Mouse (Mus musculus) liver, embryonic 14.5 days (tissue): ENCODE results near the gene Pdzrn4. TPM values are rescaled to one million over a fixed set of nuclear protein-coding genes. Genes with fewer than 3 reads are reported as not detected.

Experiments
- ATAC-seq: fragments of 200-750 bp; cut with Nextera tagmentation; 2 replicates; pipeline ENCODE4 v1.8.0; 2017; ENCODE audit warnings: moderate number of reproducible peaks, mild to moderate bottlenecking, moderate library complexity; ENCODE audit not compliant: insufficient read depth
- DNase-seq, 3 experiments: peaks; one replicate each; pipeline ENCODE4 v3.0.0-alpha.2; 2012 to 2013; ENCODE audit warnings: low read depth in 3 of 3, low spot score in 3 of 3
- H3K27ac ChIP-seq: fragments of 300-500 bp; sonication (generic); 2 replicates; pipeline ENCODE4 v1.5.1; 2014; ENCODE audit warnings: moderate library complexity, mild to moderate bottlenecking, control low read depth, inconsistent platforms
- H3K27me3 ChIP-seq: fragments of 300-500 bp; sonication (generic); 2 replicates; pipeline ENCODE4 v1.6.1; 2014; ENCODE audit warnings: mild to moderate bottlenecking, low read length, moderate library complexity; ENCODE audit not compliant: control insufficient read depth, insufficient read depth
- H3K36me3 ChIP-seq: fragments of 300-500 bp; sonication (generic); replicated peaks from 2 replicates; pipeline ENCODE4 v1.6.1; 2014; ENCODE audit warnings: low read depth; ENCODE audit not compliant: control insufficient read depth, insufficient read depth
- H3K4me1 ChIP-seq, 2 experiments: fragments of 200-500 bp in 1 of 2; fragments of 300-500 bp in 1 of 2; sonication (generic) in 1 of 2; replicated peaks; 2 replicates each; pipeline ENCODE4 v1.6.1; 2012 to 2014; ENCODE audit warnings: antibody characterized with exemption in 1 of 2, inconsistent platforms in 1 of 2, low read length in 1 of 2; ENCODE audit not compliant: control insufficient read depth in 2 of 2, insufficient read depth in 2 of 2
- H3K4me2 ChIP-seq: fragments of 300-500 bp; sonication (generic); 2 replicates; pipeline ENCODE4 v1.6.1; 2014; ENCODE audit warnings: low read depth, mild to moderate bottlenecking, control low read depth, moderate library complexity
- H3K4me3 ChIP-seq, 2 experiments: fragments of 200-500 bp in 1 of 2; fragments of 300-500 bp in 1 of 2; sonication (generic) in 1 of 2; 2 replicates each; pipeline ENCODE4 v1.5.1; 2012 to 2014; ENCODE audit warnings: low read depth in 2 of 2, low read length in 2 of 2, mild to moderate bottlenecking in 2 of 2, control low read depth in 1 of 2, inconsistent platforms in 1 of 2, moderate library complexity in 1 of 2; ENCODE audit not compliant: insufficient read depth in 1 of 2
- H3K9ac ChIP-seq: fragments of 300-500 bp; sonication (generic); replicated peaks from 2 replicates; pipeline ENCODE4 v1.6.1; 2014; ENCODE audit warnings: mild to moderate bottlenecking, control low read depth, moderate library complexity
- H3K9me3 ChIP-seq: fragments of 300-500 bp; sonication (generic); 2 replicates; pipeline ENCODE4 v1.6.1; 2016; ENCODE audit warnings: low read length, mixed read lengths; ENCODE audit not compliant: control insufficient read depth
- CTCF ChIP-seq: IDR thresholded peaks from 2 replicates; pipeline ENCODE4 v1.5.1; 2016; ENCODE audit warnings: antibody characterized with exemption, low read depth, control low read depth
- EP300 ChIP-seq: IDR thresholded peaks from 2 replicates; pipeline ENCODE4 v1.6.1; 2016; ENCODE audit warnings: antibody characterized with exemption, low read depth
- WGBS: fragments of 180-500 bp; shearing (Covaris S2); extraction: QIAGEN DNeasy Blood & Tissue Kit; methylation state at CpG from one replicate; pipeline ENCODE4 v1.1.7; 2014; ENCODE audit not compliant: insufficient replicate concordance; 5-methylcytosine and 5-hydroxymethylcytosine counted together
- polyA plus RNA-seq, 2 experiments: library from polyadenylated mRNA; depleted of rRNA in 1 of 2; stranded (reverse) in 1 of 2; unstranded in 1 of 2; fragments of >200 nt; fragmentation: Nextera tagmentation in 1 of 2; extraction: Ambion mirVana in 1 of 2; gene quantifications; 2 replicates each; pipeline versions ENCODE4 v1.2.1 to v1.2.3; 2012 to 2014

The Pdzrn4 gene
- polyA plus RNA-seq, 2 experiments = not detected

DNA sequence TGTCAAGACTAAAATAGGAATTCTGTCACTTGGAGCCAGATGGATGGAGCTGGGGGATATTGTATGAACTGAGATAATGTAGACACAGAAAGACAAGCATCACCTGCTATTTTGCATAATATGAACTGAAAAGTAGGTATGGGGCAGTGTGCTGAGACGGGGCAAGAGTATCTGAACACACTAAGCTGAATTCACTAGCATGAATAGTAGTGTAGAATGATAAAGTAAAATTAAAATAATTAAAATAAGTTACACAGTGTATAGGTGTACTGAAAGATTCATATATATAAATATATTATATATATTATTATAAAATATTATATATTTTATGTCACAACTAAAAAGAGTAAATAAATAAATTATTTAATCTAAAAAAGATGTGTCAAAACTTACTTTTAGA lies 409.7 kb downstream of the Pdzrn4 start:
- Histone ChIP-seq H3K36me3 (no peaks in the 10 kb centered on the region), H3K4me1 (no peaks in the 10 kb centered on the region), H3K27ac (no peak overlapping the region), H3K4me3 (no peak overlapping the region), H3K27me3 (no peaks in the 10 kb centered on the region), H3K4me2 (no peak overlapping the region), H3K9me3 (no peaks in the 10 kb centered on the region), H3K9ac (no peak overlapping the region)
- no peak for ATAC-seq
- DNase-seq = no peak
- WGBS = 51% methylated on average over 1 of the region's 1 CpGs
- TF ChIP-seq EP300 (no peak), CTCF (no peak)
